30 mouse cellular contexts compared by ENCODE assay signal in genomic region chr17:48067729-48068128, GRCm38 (mm10). TPM values are rescaled to one million over a fixed set of nuclear protein-coding genes. Genes with fewer than 3 reads are reported as not detected.
A peak's percentile ranks its signal among the peaks of the same experiment; 100 is the strongest.
DNase-seq lines count a peak whose midpoint lies in the region; ATAC-seq lines count a peak whose summit lies in the region.
"Had no signal": no experiment of that assay in that cellular context is flagged by ENCODE, and none has a peak within 500 bp of the region (broad histone marks: within the 10 kb centered on the region; RNA-seq: fewer than 3 reads in every experiment).

No protein-coding gene starts in this region.

- H3K27ac ChIP-seq in limb, embryonic 12.5 days = peak overlapping the region; percentile 29; the same call in 1 of the 2 replicates
- no peak overlapping the region for H3K27ac ChIP-seq in limb, embryonic 10.5 days
- peak overlapping the region; percentile 33; the same call in 1 of the 2 replicates for H3K27ac ChIP-seq in limb, embryonic 13.5 days
- H3K27ac ChIP-seq: hindbrain, embryonic 13.5 days; intestine, embryonic 15.5 days; kidney, embryonic 15.5 days had no signal

- no peak overlapping the region for H3K4me3 ChIP-seq in limb, embryonic 12.5 days (replicated peaks)
- no peak overlapping the region for H3K4me3 ChIP-seq in limb, embryonic 10.5 days
- H3K4me3 ChIP-seq in limb, embryonic 13.5 days = no peak overlapping the region
- H3K4me3 ChIP-seq: hindbrain, embryonic 13.5 days; intestine, embryonic 15.5 days; kidney, embryonic 15.5 days had no signal

- peak; percentile 50 for DNase-seq in embryo, embryonic 10 days (ENCODE audit: low spot score)
- no peak for DNase-seq in embryo, embryonic 10.5 days (ENCODE audit: low spot score)
- no peak for DNase-seq in limb, embryonic 10.5 days (ENCODE audit: low spot score)
- DNase-seq in lung, postnatal 36 days = peak; percentile 48
- no peak for DNase-seq in gastrocnemius, adult 8-10 months (ENCODE audit: low spot score in 2 of 2)
- DNase-seq in layer of hippocampus, adult 18-20 months (ENCODE audit: low spot score in 2 of 2) = no peak
- DNase-seq: adrenal gland, postnatal 25 days; cerebellum, adult 11-12 months; cerebellum, postnatal 14 days; heart, postnatal 10 days; right cerebral cortex, adult 18-20 months; thymus, postnatal 25 days had no signal

- H3K36me3 ChIP-seq in limb, embryonic 12.5 days = no peaks in the 10 kb centered on the region
- no peaks in the 10 kb centered on the region for H3K36me3 ChIP-seq in limb, embryonic 10.5 days
- H3K36me3 ChIP-seq in limb, embryonic 13.5 days = no peaks in the 10 kb centered on the region
- H3K36me3 ChIP-seq: hindbrain, embryonic 13.5 days; intestine, embryonic 15.5 days; kidney, embryonic 15.5 days had no signal

- WGBS in limb, embryonic 12.5 days = 26% methylated on average over 5 of the region's 5 CpGs
- 23% methylated on average over 5 of the region's 5 CpGs for WGBS in limb, embryonic 10.5 days
- 25% methylated on average over 5 of the region's 5 CpGs for WGBS in limb, embryonic 13.5 days

- ATAC-seq in limb, embryonic 12.5 days (ENCODE audit: insufficient number of reproducible peaks, insufficient read depth, low FRiP score, low TSS enrichment, low read depth) = no peak
- no peak for ATAC-seq in limb, embryonic 13.5 days (ENCODE audit: low FRiP score, low read depth)
- ATAC-seq: activated CD4-positive, CD25-positive, alpha-beta regulatory T cell, adult 4 months; CD4-positive, CD25-positive, alpha-beta regulatory T cell, adult 4 months; forebrain, embryonic 16.5 days; intestine, embryonic 15.5 days had no signal

- no peak overlapping the region for H3K9ac ChIP-seq in limb, embryonic 12.5 days (replicated peaks)
- H3K9ac ChIP-seq in limb, embryonic 13.5 days = no peak overlapping the region
- H3K9ac ChIP-seq: hindbrain, embryonic 13.5 days; intestine, embryonic 15.5 days; kidney, embryonic 15.5 days had no signal

- no peaks in the 10 kb centered on the region for H3K9me3 ChIP-seq in limb, embryonic 12.5 days
- no peaks in the 10 kb centered on the region for H3K9me3 ChIP-seq in limb, embryonic 10.5 days (replicated peaks)
- peaks cover 6% of the 10 kb centered on the region; the same call in 1 of the 2 replicates for H3K9me3 ChIP-seq in limb, embryonic 13.5 days
- H3K9me3 ChIP-seq: hindbrain, embryonic 13.5 days; intestine, embryonic 15.5 days; kidney, embryonic 15.5 days had no signal

- peaks cover 44% of the 10 kb centered on the region for H3K4me1 ChIP-seq in limb, embryonic 12.5 days (replicated peaks)
- peaks cover 33% of the 10 kb centered on the region for H3K4me1 ChIP-seq in limb, embryonic 10.5 days
- H3K4me1 ChIP-seq in limb, embryonic 13.5 days = peaks cover 59% of the 10 kb centered on the region

- peak overlapping the region; percentile 2; the same call in 1 of the 2 replicates for H3K4me2 ChIP-seq in limb, embryonic 12.5 days
- H3K4me2 ChIP-seq in limb, embryonic 13.5 days (replicated peaks) = no peak overlapping the region
- H3K4me2 ChIP-seq: heart, embryonic 11.5 days; hindbrain, embryonic 13.5 days; intestine, embryonic 15.5 days; kidney, embryonic 15.5 days; liver, embryonic 11.5 days had no signal

- H3K27me3 ChIP-seq in limb, embryonic 12.5 days = no peaks in the 10 kb centered on the region
- H3K27me3 ChIP-seq in limb, embryonic 10.5 days (ENCODE audit: low read depth, poor library complexity, severe bottlenecking) = peaks cover 32% of the 10 kb centered on the region; the same call in 1 of the 2 replicates
- no peaks in the 10 kb centered on the region for H3K27me3 ChIP-seq in limb, embryonic 13.5 days
- H3K27me3 ChIP-seq: intestine, embryonic 15.5 days had no signal

RNA-seq across cellular contexts. Expression of gene 1700067P10Rik, which starts 21.4 kb away (rescaled TPM):
- not detected in 2 replicates for polyA plus RNA-seq in limb, embryonic 12.5 days (2016; fragmentation: Nextera tagmentation; extraction: Ambion mirVana)
- polyA plus RNA-seq in limb, embryonic 10.5 days (2016; fragmentation: Nextera tagmentation; extraction: Ambion mirVana) = not detected in 2 replicates
- polyA plus RNA-seq in limb, embryonic 13.5 days (2015; fragmentation: Nextera tagmentation; extraction: Ambion mirVana) = not detected in 2 replicates
- not detected for total RNA-seq in gastrocnemius, adult 8-10 months (2022)
- total RNA-seq in layer of hippocampus, adult 18-20 months (2021) = not detected
- total RNA-seq: adrenal gland, postnatal 25 days; ES-E14; heart, postnatal 10 days; layer of hippocampus, postnatal 25 days; left cerebral cortex, postnatal 10 days had no signal
- polyA plus RNA-seq: activated CD4-positive, CD25-positive, alpha-beta regulatory T cell, adult 4 months; CD4-positive, CD25-positive, alpha-beta regulatory T cell, adult 4 months; embryonic facial prominence, embryonic 11.5 days; forebrain, embryonic 16.5 days; heart, embryonic 11.5 days; intestine, embryonic 15.5 days; kidney, embryonic 15.5 days; liver, embryonic 11.5 days; lung, embryonic 16.5 days; neural tube, embryonic 11.5 days; small intestine, adult 2 months had no signal

RNA-seq across cellular contexts. Expression of gene 1700122O11Rik, which starts 29.6 kb away (rescaled TPM):
- not detected in 2 replicates for polyA plus RNA-seq in limb, embryonic 12.5 days (2016; fragmentation: Nextera tagmentation; extraction: Ambion mirVana)
- polyA plus RNA-seq in limb, embryonic 10.5 days (2016; fragmentation: Nextera tagmentation; extraction: Ambion mirVana) = not detected in 2 replicates
- polyA plus RNA-seq in limb, embryonic 13.5 days (2015; fragmentation: Nextera tagmentation; extraction: Ambion mirVana) = not detected in 2 replicates
- not detected for total RNA-seq in gastrocnemius, adult 8-10 months (2022)
- total RNA-seq in layer of hippocampus, adult 18-20 months (2021) = not detected
- total RNA-seq: adrenal gland, postnatal 25 days; ES-E14; heart, postnatal 10 days; layer of hippocampus, postnatal 25 days; left cerebral cortex, postnatal 10 days had no signal
- polyA plus RNA-seq: activated CD4-positive, CD25-positive, alpha-beta regulatory T cell, adult 4 months; CD4-positive, CD25-positive, alpha-beta regulatory T cell, adult 4 months; embryonic facial prominence, embryonic 11.5 days; forebrain, embryonic 16.5 days; gonadal fat pad, adult 2 months; heart, embryonic 11.5 days; hindbrain, embryonic 13.5 days; intestine, embryonic 15.5 days; kidney, embryonic 15.5 days; liver, embryonic 11.5 days; lung, embryonic 16.5 days; neural tube, embryonic 11.5 days; small intestine, adult 2 months had no signal

Comparison
In these comparisons a context has a peak if more than half of its experiments do, and no peak if none do; other contexts are left out.
1. DNase-seq: peak in embryo, embryonic 10 days (single experiment) and lung, postnatal 36 days (single experiment); none in embryo, embryonic 10.5 days (single experiment), limb, embryonic 10.5 days (single experiment), gastrocnemius, adult 8-10 months (0 of 2) and layer of hippocampus, adult 18-20 months (0 of 2).